Mouse (Mus musculus) ovary, postnatal 36 days (tissue): ENCODE measurements at regions not wholly inside any gene's neighbourhood (a gene's known extent, or its start where the extent isn't known, plus 50 kb on each side); places are given as distances from the start of the nearest gene placed in this dataset.

Experiments used
- DNase-seq: peaks from one replicate; pipeline ENCODE4 v3.0.0; 2022; ENCODE audit warnings: low spot score, mixed read lengths

- DNase-seq = no peak
Observed at GRCm38 (mm10) chr15:12066857-12067211, 50.8 kb upstream of the Zfr start.

GRCm38 (mm10) chr15:12066176-12066856 is 51.3 kb upstream of the Zfr start:
- DNase-seq = peak; percentile 72

GRCm38 (mm10) chr15:12054870-12055269 is 58.1 kb upstream of the Sub1 start:
- DNase-seq = no peak

GRCm38 (mm10) chr15:12053610-12054009 is 56.8 kb upstream of the Sub1 start:
- no peak for DNase-seq

GRCm38 (mm10) chr15:12048965-12049364 is 52.2 kb upstream of the Sub1 start:
- DNase-seq = no peak

GRCm38 (mm10) chr15:12048214-12048507 is 51.4 kb upstream of the Sub1 start:
- no peak for DNase-seq

GRCm38 (mm10) chr15:12047349-12048213 is 50.8 kb upstream of the Sub1 start:
- no peak for DNase-seq
